Mouse (Mus musculus): ENCODE data around the gene Nck1. TPM values are rescaled to one million over a fixed set of nuclear protein-coding genes. Genes with fewer than 3 reads are reported as not detected.
A peak's percentile ranks its signal among the peaks of the same experiment; 100 is the strongest.

Nck1 gene
- total and polyA plus RNA-seq, 3 experiments: 16.7 to 27.4 (median 25.2) TPM

- TF ChIP-seq E2F4 (IDR thresholded peaks at IDR 0.05; ENCODE audit: insufficient replicate concordance, low read depth, low read length) (no peak), MEF2A (IDR thresholded peaks at IDR 0.05; ENCODE audit: borderline replicate concordance, low read depth, low read length) (no peak), MXI1 (IDR thresholded peaks at IDR 0.05; ENCODE audit: low read depth, low read length) (no peak), USF1 (IDR thresholded peaks at IDR 0.05; ENCODE audit: low read depth, low read length) (no peak), CTCF (conservative IDR thresholded peaks at IDR 0.05 in 1 of 2, IDR thresholded peaks at IDR 0.05 in 1 of 2; ENCODE audit: low read depth in 2 of 2, low read length in 2 of 2) (no peak), EP300 (IDR thresholded peaks at IDR 0.05; ENCODE audit: low read length) (no peak), SIN3A (IDR thresholded peaks at IDR 0.05; ENCODE audit: low read length) (no peak), MYC (IDR thresholded peaks at IDR 0.05; ENCODE audit: low read depth, low read length) (no peak), KAT2A (IDR thresholded peaks at IDR 0.05; ENCODE audit: insufficient replicate concordance, low read length) (no peak), CHD2 (IDR thresholded peaks at IDR 0.05; ENCODE audit: low read length) (no peak), ZNF384 (IDR thresholded peaks at IDR 0.05; ENCODE audit: low read depth, low read length) (no peak), TCF12 (IDR thresholded peaks at IDR 0.05; ENCODE audit: low read depth, low read length) (no peak), JUND (conservative IDR thresholded peaks at IDR 0.05; ENCODE audit: low read depth, low read length) (no peak), NELFE (IDR thresholded peaks at IDR 0.05; ENCODE audit: low read depth, low read length) (no peak)
- Histone ChIP-seq H3K27ac (ENCODE audit: insufficient read depth, low read depth) (no peak overlapping the region), H3K9me3 (replicated peaks; ENCODE audit: low read length) (no peaks in the 10 kb centered on the region), H3K4me3 (replicated peaks in 1 of 3; ENCODE audit: low read depth in 2 of 3, low read length in 2 of 3, poor library complexity in 1 of 3) (peak overlapping the region in 1 of 3 experiments; percentile 17), H3K27me3 (replicated peaks) (no peaks in the 10 kb centered on the region), H3K79me2 (replicated peaks; ENCODE audit: control insufficient read depth, extremely low read depth, insufficient read depth, poor library complexity, severe bottlenecking) (peaks cover 8% of the 10 kb centered on the region; the same call in 1 of the 2 replicates), H3K36me3 (replicated peaks in 1 of 2; ENCODE audit: control insufficient read depth in 1 of 2, insufficient read depth in 1 of 2, low read length in 1 of 2) (peaks cover 4% of the 10 kb centered on the region in 2 experiments), H3K4me2 (ENCODE audit: insufficient read depth, low read depth, poor library complexity, severe bottlenecking) (no peak overlapping the region), H3K4me1 (ENCODE audit: control insufficient read depth in 1 of 2, insufficient read depth in 2 of 2) (peaks cover 0 to 22% of the 10 kb centered on the region in 2 experiments; a peak in 2 of 4 replicates), H3K9ac (ENCODE audit: insufficient read depth, low read depth) (no peak overlapping the region)
- in situ Hi-C loops (cut with MboI; ENCODE audit: low pct_ligation_motif_present, low pct_unique_long_range_greater_than_20kb, low sequenced_read_pairs) (no loop called here), dilution Hi-C loops (cut with MboI; ENCODE audit: extremely low pct_ligation_motif_present, extremely low pct_unique_long_range_greater_than_20kb, low sequenced_read_pairs) (no loop called here)
- DNase-seq (ENCODE audit: extremely low read depth): no peak
Observed at GRCm38 (mm10) chr9:100506652-100507051, 39.3 kb downstream of the Nck1 start.

GRCm38 (mm10) chr9:100505498-100505897, 40.4 kb downstream of the Nck1 start:
- H3K27ac ChIP-seq (ENCODE audit: insufficient read depth, low read depth): no peak overlapping the region
- no peaks in the 10 kb centered on the region for H3K27me3 ChIP-seq (replicated peaks)
- peaks cover 0 to 22% of the 10 kb centered on the region in 2 experiments; a peak in 2 of 4 replicates for H3K4me1 ChIP-seq (ENCODE audit: control insufficient read depth in 1 of 2, insufficient read depth in 2 of 2)
- H3K36me3 ChIP-seq (replicated peaks in 1 of 2; ENCODE audit: control insufficient read depth in 1 of 2, insufficient read depth in 1 of 2, low read length in 1 of 2): peaks cover 4 to 8% of the 10 kb centered on the region in 2 experiments
- H3K9me3 ChIP-seq (replicated peaks; ENCODE audit: low read length): no peaks in the 10 kb centered on the region
- H3K79me2 ChIP-seq (replicated peaks; ENCODE audit: control insufficient read depth, extremely low read depth, insufficient read depth, poor library complexity, severe bottlenecking): peaks cover 3% of the 10 kb centered on the region; the same call in 1 of the 2 replicates
- no peak for DNase-seq (ENCODE audit: extremely low read depth)
- dilution Hi-C loops (cut with MboI; ENCODE audit: extremely low pct_ligation_motif_present, extremely low pct_unique_long_range_greater_than_20kb, low sequenced_read_pairs): no loop called here
- TF ChIP-seq MYC (IDR thresholded peaks at IDR 0.05; ENCODE audit: low read depth, low read length) (no peak), ZKSCAN1 (IDR thresholded peaks at IDR 0.05; ENCODE audit: borderline replicate concordance, low read depth, low read length) (no peak), ZC3H11A (IDR thresholded peaks at IDR 0.05; ENCODE audit: low read depth, low read length) (no peak), ZNF384 (IDR thresholded peaks at IDR 0.05; ENCODE audit: low read depth, low read length) (no peak), RCOR1 (conservative IDR thresholded peaks at IDR 0.05; ENCODE audit: low read depth, low read length) (no peak), MAX (IDR thresholded peaks at IDR 0.05; ENCODE audit: low read length) (no peak), JUN (IDR thresholded peaks at IDR 0.05; ENCODE audit: insufficient read depth, low read depth, low read length) (no peak)
- in situ Hi-C loops (cut with MboI; ENCODE audit: low pct_ligation_motif_present, low pct_unique_long_range_greater_than_20kb, low sequenced_read_pairs): no loop called here
- H3K4me2 ChIP-seq (ENCODE audit: insufficient read depth, low read depth, poor library complexity, severe bottlenecking): no peak overlapping the region
- H3K4me3 ChIP-seq (replicated peaks in 1 of 3; ENCODE audit: low read depth in 2 of 3, low read length in 2 of 3, poor library complexity in 1 of 3): no peak overlapping the region
- no peak overlapping the region for H3K9ac ChIP-seq (ENCODE audit: insufficient read depth, low read depth)
